10 mouse cellular contexts compared by ENCODE assay signal in genomic region chr13:20255380-20255779, GRCm38 (mm10).
A peak's percentile ranks its signal among the peaks of the same experiment; 100 is the strongest.
DNase-seq lines count a peak whose midpoint lies in the region; ATAC-seq and TF ChIP-seq lines count a peak whose summit lies in the region.
"Had no signal": no experiment of that assay in that cellular context is flagged by ENCODE, and none has a peak within 500 bp of the region (broad histone marks: within the 10 kb centered on the region; RNA-seq: fewer than 3 reads in every experiment).

No protein-coding gene starts in this region.

- H3K4me1 ChIP-seq in lung, adult 2 months (ENCODE audit: control insufficient read depth, insufficient read depth, low read length), result no peaks in the 10 kb centered on the region; the same call in 1 of the 2 replicates
- H3K4me1 ChIP-seq in heart, embryonic 16.5 days (ENCODE audit: control insufficient read depth, insufficient read depth, low read length), result no peaks in the 10 kb centered on the region
- H3K4me1 ChIP-seq in cerebellum, adult 2 months (ENCODE audit: control insufficient read depth, insufficient read depth, low read length), result no peaks in the 10 kb centered on the region

- 28% methylated on average over 3 of the region's 3 CpGs for WGBS in lung, adult 2 months
- 52% methylated on average over 3 of the region's 3 CpGs for WGBS in heart, embryonic 16.5 days
- WGBS in cerebellum, adult 2 months, result 48% methylated on average over 3 of the region's 3 CpGs

- no peaks in the 10 kb centered on the region for H3K27me3 ChIP-seq in heart, embryonic 16.5 days (ENCODE audit: control insufficient read depth, insufficient read depth, low read length)
- H3K27me3 ChIP-seq in cerebellum, adult 2 months (ENCODE audit: control insufficient read depth, insufficient read depth, low read length), result no peaks in the 10 kb centered on the region

- no peak for TF ChIP-seq CTCF in lung, adult 2 months (IDR thresholded peaks at IDR 0.05; ENCODE audit: insufficient read depth, low read length)
- TF ChIP-seq CTCF in cerebellum, adult 2 months (IDR thresholded peaks at IDR 0.05; ENCODE audit: borderline replicate concordance, insufficient read depth, low read depth, low read length), result no peak

- H3K27ac ChIP-seq in heart, embryonic 16.5 days (ENCODE audit: low read length), result peak overlapping the region; percentile 76
- no peak overlapping the region for H3K27ac ChIP-seq in cerebellum, adult 2 months (ENCODE audit: insufficient read depth, low read length)

- H3K4me2 ChIP-seq in heart, embryonic 16.5 days (ENCODE audit: low read depth, low read length), result no peak overlapping the region

- H3K9me3 ChIP-seq in heart, embryonic 16.5 days (replicated peaks; ENCODE audit: control insufficient read depth, low read length), result no peaks in the 10 kb centered on the region

- DNase-seq in lung, adult 18-20 months, result peak; percentile 40 to 61
- DNase-seq in lung, adult 2 months, result no peak
- peak; percentile 26 to 30 for DNase-seq in gastrocnemius, adult 8-10 months (ENCODE audit: low spot score in 2 of 2)
- DNase-seq in lung, postnatal 36 days, result peak; percentile 75
- no peak for DNase-seq in layer of hippocampus, postnatal 10 days (ENCODE audit: low spot score in 2 of 2)
- no peak for DNase-seq in cerebellum, adult 2 months
- DNase-seq: adrenal gland, adult 8-10 months; cerebellum, adult 11-12 months; thymus, postnatal 25 days had no signal

- H3K36me3 ChIP-seq in heart, embryonic 16.5 days (ENCODE audit: control insufficient read depth, insufficient read depth), result no peaks in the 10 kb centered on the region

- H3K4me3 ChIP-seq in lung, adult 2 months (replicated peaks; ENCODE audit: extremely low read depth, low read depth, low read length), result no peak overlapping the region
- H3K4me3 ChIP-seq in heart, embryonic 16.5 days (ENCODE audit: low read length), result no peak overlapping the region
- H3K4me3 ChIP-seq in cerebellum, adult 2 months (replicated peaks; ENCODE audit: insufficient read depth, low read depth, low read length), result no peak overlapping the region

- TF ChIP-seq POLR2A in lung, adult 2 months (IDR thresholded peaks at IDR 0.05; ENCODE audit: borderline replicate concordance, extremely low read depth, low read depth, low read length), result no peak
- no peak for TF ChIP-seq POLR2A in cerebellum, adult 2 months (IDR thresholded peaks at IDR 0.05; ENCODE audit: borderline replicate concordance, insufficient read depth, low read length)

- ATAC-seq in heart, embryonic 16.5 days (replicated peaks; ENCODE audit: extremely low read depth, insufficient read depth, low FRiP score), result peak; percentile 58

- no peak overlapping the region for H3K9ac ChIP-seq in heart, embryonic 16.5 days (ENCODE audit: low read length)

Comparison
In these comparisons a context has a peak if more than half of its experiments do, and no peak if none do; other contexts are left out.
1. DNase-seq: peak in lung, adult 18-20 months (2 of 2), gastrocnemius, adult 8-10 months (2 of 2) and lung, postnatal 36 days (single experiment); none in lung, adult 2 months (single experiment), layer of hippocampus, postnatal 10 days (0 of 2) and cerebellum, adult 2 months (0 of 2).